Mouse (Mus musculus): Measurements from ENCODE around the gene Eif2ak2. TPM values are rescaled to one million over a fixed set of nuclear protein-coding genes. Genes with fewer than 3 reads are reported as not detected.

Eif2ak2 gene
- 1 to 10 TPM; 3.5 to 4.5 TPM for total RNA-seq (2021)

GRCm38 (mm10) chr17:78882401-78883112, at the start of gene Eif2ak2:
Eif2ak2 (minus strand) TSS chr17:78882573.
- peak; percentile 34 to 49 for DNase-seq (ENCODE audit: low spot score in 2 of 2)
- intact Hi-C loops (cut with DNase I) = no loop called here

DNA sequence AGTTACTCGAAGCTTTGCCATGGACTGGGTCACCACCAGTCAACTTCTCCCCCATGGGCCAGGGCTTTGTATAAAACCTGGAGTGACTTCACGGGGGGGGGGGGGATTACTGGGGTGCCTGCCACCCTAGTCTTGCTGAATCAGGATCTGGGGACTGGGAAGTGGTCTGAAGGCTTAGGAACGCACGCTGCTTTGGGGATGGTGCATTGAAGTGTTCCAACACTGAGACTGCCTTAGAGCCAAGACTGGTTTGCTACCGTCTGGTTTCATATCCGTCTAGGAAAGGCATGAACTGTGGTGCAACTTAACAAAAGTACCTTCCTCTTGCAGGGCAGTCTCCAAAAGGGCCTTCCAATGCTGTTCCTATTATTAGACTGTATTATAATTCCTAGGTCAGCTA, 35.3 kb upstream of the Eif2ak2 start:
- intact Hi-C loops (cut with DNase I) = no loop called here
- peak in 1 of 2 experiments; percentile 26 for DNase-seq (ENCODE audit: low spot score in 2 of 2)

DNA sequence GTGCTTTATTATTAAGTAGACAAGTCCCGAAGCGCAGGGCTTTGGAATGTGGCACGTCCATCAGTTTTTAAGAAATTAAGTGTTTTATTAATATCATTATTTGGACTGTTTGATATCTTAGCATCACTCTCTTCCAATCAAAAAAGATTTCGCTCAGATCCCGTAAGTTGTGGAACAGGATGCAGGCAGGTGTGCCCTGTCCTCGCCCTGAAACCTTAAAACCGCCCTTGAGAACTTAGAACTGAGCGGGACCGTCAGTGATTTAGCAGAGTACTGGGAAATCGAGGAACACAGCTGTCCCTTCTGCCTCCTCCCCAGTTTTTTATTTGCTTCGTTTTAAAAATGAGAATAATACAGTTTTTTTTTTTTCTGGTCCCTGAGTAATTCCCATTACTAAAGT, 34.5 kb upstream of the Eif2ak2 start:
- no peak for DNase-seq (ENCODE audit: low spot score in 2 of 2)
- intact Hi-C loops (cut with DNase I) = loop anchor here (1.0 kb wide), 1 partner anchor 82 kb away; the partner anchor contains the start of genes Gpatch11 and Heatr5b

DNA sequence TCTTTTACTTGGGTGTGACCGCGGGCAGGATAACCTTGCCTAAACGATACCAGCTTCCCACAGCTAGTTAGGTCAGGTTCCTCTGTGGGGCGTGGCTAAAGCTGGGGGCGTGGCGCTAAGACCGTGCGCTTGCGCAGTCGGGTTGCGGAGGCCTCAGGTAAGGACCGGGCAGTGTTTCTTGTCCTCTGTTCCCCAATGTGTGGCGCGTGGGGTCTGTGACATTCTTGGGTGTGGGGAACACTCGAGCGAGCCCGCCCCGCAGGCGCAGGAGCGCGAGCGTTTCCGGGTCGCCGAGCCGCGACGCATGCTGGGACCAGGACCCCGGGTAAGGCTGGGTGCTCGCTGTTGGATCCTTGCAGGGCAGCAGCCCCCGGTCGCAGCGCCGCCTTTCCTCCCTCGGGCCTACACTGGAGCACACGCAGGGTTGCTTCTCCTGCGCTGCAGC, 34.0 kb upstream of the Eif2ak2 start, which contains the start of gene Cebpzos:
Gene Cebpzos (plus strand): TSS at position 132 of the 445 bp plus-strand sequence.
- intact Hi-C loops (cut with DNase I) = loop anchor here (1.0 kb wide), 1 partner anchor 81 kb away; the partner anchor contains the start of genes Gpatch11 and Heatr5b
- DNase-seq (ENCODE audit: low spot score in 2 of 2) = peak; percentile 86 to 95

DNA sequence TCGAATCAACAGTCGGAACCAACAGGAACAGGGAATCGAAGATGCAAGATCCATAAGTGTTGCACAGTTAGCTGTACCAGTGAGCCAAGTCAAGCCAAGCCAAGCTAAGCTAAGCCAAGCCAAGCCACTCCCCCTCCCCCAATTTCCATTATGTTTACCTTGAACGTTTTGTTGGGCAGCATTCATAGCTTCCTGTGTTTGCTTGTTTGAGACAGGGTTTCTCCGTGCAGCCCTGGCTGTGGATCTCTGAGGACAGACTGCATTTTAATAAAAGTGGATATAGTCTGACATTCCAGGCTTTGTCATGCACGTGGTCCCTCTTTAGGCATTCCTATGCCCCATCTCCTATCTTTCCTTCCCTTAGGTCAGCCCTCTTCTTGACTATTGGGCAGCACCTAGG, 33.4 kb upstream of the Eif2ak2 start:
- no peak for DNase-seq (ENCODE audit: low spot score in 2 of 2)
- intact Hi-C loops (cut with DNase I) = loop anchor here (1.0 kb wide), 1 partner anchor 80 kb away; the partner anchor contains the start of genes Gpatch11 and Heatr5b

DNA sequence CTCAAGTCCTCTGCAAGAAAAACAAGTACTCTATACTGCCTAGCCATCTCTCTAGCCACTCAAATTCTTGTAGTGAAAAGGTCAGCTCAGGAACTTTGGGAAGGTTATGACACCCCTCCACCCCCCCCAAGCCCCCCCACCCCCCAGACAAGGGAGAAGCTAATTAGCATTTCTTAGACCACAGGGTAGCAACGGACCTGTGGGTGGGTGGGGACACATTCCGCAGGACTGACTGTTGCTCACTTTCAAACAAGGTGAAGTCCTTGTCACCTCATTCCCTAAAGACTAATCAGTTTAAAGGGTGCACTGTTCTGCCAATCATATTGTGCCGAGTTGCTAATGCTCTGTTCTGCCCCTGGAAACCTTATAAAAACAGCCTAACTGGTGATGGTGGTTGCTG, 31.5 kb upstream of the Eif2ak2 start:
- DNase-seq (ENCODE audit: low spot score in 2 of 2) = no peak
- intact Hi-C loops (cut with DNase I) = no loop called here

- DNase-seq (ENCODE audit: low spot score in 2 of 2) = peak in 1 of 2 experiments; percentile 46
- intact Hi-C loops (cut with DNase I) = no loop called here
Measured at GRCm38 (mm10) chr17:78912861-78913281, 30.5 kb upstream of the Eif2ak2 start.

- intact Hi-C loops (cut with DNase I) = no loop called here
- DNase-seq (ENCODE audit: low spot score in 2 of 2) = no peak
Measured at GRCm38 (mm10) chr17:78909374-78909773, 27.0 kb upstream of the Eif2ak2 start.

DNA sequence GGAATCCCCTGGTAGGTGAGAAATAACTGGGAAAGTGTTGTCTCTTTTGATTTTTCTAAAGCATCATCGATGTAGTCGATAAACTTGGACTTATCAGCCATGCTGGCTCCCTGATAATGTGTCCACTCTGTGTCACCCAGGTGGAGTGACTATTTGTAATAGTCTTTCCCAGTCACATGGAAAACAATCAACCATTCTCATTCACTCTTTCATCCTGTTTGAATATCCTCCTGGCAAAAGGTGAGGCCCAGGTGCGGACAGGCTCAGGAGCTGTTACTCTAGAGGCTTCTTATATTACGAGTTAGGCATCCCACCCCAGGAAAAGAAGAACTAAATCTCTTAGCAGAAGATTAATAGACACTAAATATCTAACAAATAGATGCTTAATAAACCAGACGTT, 24.5 kb upstream of the Eif2ak2 start, which contains the start of gene Sult6b1:
Gene Sult6b1 (minus strand): TSS at position 101 of the 400 bp plus-strand sequence.
- no peak for DNase-seq (ENCODE audit: low spot score in 2 of 2)
- intact Hi-C loops (cut with DNase I) = no loop called here

- intact Hi-C loops (cut with DNase I) = no loop called here
Measured at GRCm38 (mm10) chr17:78903158-78903557, 20.8 kb upstream of the Eif2ak2 start.

GRCm38 (mm10) chr17:78895394-78895793, 13.0 kb upstream of the Eif2ak2 start:
- peak; percentile 24 to 38 for DNase-seq (ENCODE audit: low spot score in 2 of 2)

More at GRCm38 (mm10) chr17:78903158-78903557, 20.8 kb upstream of the Eif2ak2 start:
- no peak for DNase-seq (ENCODE audit: low spot score in 2 of 2)

DNA sequence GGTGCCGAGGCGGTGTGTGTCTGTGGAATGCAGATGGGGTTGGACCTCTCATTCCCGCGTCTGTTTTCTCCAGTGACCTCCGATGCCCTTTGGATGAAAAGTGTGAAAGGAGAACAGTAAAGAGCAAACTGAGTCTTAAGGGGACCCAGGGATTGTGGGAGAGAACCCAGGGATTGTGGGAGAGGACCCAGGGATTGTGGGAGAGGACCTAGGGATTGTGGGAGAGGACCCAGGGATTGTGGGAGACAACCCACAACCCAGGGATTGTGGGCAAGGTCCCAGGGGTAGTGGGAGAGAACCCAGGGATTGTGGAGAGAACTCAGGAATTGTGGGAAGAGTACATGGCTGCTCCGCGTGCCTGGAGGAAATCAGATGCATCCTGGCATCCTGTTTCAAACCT, 12.6 kb upstream of the Eif2ak2 start:
- intact Hi-C loops (cut with DNase I) = no loop called here
- no peak for DNase-seq (ENCODE audit: low spot score in 2 of 2)

More at GRCm38 (mm10) chr17:78895394-78895793, 13.0 kb upstream of the Eif2ak2 start:
- intact Hi-C loops (cut with DNase I) = no loop called here

DNA sequence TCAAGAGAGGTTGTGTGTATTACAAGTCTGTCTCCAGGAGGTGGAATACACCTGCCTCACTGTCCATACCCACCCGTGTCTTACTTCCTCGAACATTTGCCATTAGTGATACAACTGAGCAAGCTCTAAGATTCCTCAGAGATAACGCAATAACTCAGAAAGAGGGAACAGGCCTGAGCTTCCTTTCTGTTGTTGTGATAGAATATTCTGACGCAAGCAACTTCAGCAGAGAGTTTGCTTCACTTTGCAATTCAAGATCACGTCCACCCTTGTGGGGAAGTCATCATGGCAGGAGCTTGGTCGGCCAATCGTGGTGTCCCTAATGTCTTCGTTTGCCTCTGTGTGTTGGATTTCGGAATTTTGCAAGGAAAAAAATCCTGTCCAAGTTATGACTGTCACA, 8.6 kb upstream of the Eif2ak2 start:
- DNase-seq (ENCODE audit: low spot score in 2 of 2) = no peak
- intact Hi-C loops (cut with DNase I) = no loop called here

GRCm38 (mm10) chr17:78889184-78889583, 6.8 kb upstream of the Eif2ak2 start:
- no peak for DNase-seq (ENCODE audit: low spot score in 2 of 2)
- intact Hi-C loops (cut with DNase I) = no loop called here

GRCm38 (mm10) chr17:78888554-78888953, 6.2 kb upstream of the Eif2ak2 start:
- DNase-seq (ENCODE audit: low spot score in 2 of 2) = no peak
- intact Hi-C loops (cut with DNase I) = no loop called here

GRCm38 (mm10) chr17:78885286-78886065, 3.1 kb upstream of the Eif2ak2 start:
- no peak for DNase-seq (ENCODE audit: low spot score in 2 of 2)
- intact Hi-C loops (cut with DNase I) = no loop called here

- intact Hi-C loops (cut with DNase I) = no loop called here
- DNase-seq (ENCODE audit: low spot score in 2 of 2) = no peak
Measured at GRCm38 (mm10) chr17:78883291-78883690, 918 bp upstream of the Eif2ak2 start.

GRCm38 (mm10) chr17:78881878-78882304, 482 bp downstream of the Eif2ak2 start:
- DNase-seq (ENCODE audit: low spot score in 2 of 2) = no peak
- intact Hi-C loops (cut with DNase I) = no loop called here

DNA sequence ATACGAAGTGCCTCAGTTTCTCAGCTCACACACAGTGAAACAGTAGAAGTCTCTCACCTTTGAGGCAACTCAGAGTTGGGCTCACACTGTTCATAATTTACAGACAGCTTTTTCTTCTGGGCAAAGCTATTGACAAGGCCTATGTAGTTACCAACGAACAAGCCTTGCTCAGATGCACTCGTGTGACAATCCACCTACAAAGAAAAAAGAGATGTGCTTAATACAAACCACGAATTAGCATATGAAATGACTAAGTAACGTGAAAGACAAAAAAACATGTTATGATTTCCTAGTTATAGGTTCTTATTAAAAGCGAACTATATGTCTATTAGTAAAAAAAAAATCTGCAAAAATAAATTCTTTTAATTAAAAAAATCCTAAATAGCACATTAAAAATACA, 8.5 kb downstream of the Eif2ak2 start:
- intact Hi-C loops (cut with DNase I) = no loop called here
- DNase-seq (ENCODE audit: low spot score in 2 of 2) = no peak

DNA sequence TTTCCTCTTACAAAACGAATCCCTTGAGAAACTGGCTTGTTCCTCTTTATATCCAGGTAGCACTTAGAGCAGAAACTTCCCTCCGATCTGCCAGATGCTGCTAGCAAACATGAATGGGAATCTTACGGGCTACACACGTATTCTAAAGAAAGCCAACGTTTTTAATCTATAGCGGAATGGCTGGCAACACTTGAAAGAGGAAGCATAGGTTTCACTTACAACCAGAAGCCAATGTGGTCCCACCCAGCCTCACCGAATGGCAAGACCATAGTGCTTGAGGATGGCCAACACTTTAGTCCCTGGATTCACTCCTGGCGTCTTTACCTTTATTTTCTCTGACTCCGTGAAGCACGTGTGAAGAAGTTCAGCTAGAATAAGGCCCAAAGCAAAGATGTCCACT, 26.1 kb downstream of the Eif2ak2 start:
- DNase-seq (ENCODE audit: low spot score in 2 of 2) = no peak
- intact Hi-C loops (cut with DNase I) = no loop called here

Data from left cerebral cortex, postnatal 25 days (tissue).